Mouse (Mus musculus) hindbrain, embryonic 12.5 days (tissue): ENCODE measurements around the gene Nrxn1. TPM values are rescaled to one million over a fixed set of nuclear protein-coding genes. Genes with fewer than 3 reads are reported as not detected.

Experiments used
- ATAC-seq: fragments of 200-750 bp; cut with Nextera tagmentation; 2 replicates; pipeline ENCODE4 v1.8.0; 2017; ENCODE audit warnings: moderate TSS enrichment; ENCODE audit not compliant: low FRiP score
- H3K27ac ChIP-seq: fragments of 300-500 bp; sonication (generic); 2 replicates; pipeline ENCODE4 v1.5.1; 2016; ENCODE audit warnings: mild to moderate bottlenecking
- H3K27me3 ChIP-seq: fragments of 300-500 bp; sonication (generic); 2 replicates; pipeline ENCODE4 v1.6.1; 2016; ENCODE audit warnings: mild to moderate bottlenecking
- H3K36me3 ChIP-seq: fragments of 300-500 bp; sonication (generic); 2 replicates; pipeline ENCODE4 v1.6.1; 2016; ENCODE audit warnings: mild to moderate bottlenecking
- H3K4me1 ChIP-seq: fragments of 300-500 bp; sonication (generic); 2 replicates; pipeline ENCODE4 v1.6.1; 2016
- H3K4me2 ChIP-seq: fragments of 300-500 bp; sonication (generic); replicated peaks from 2 replicates; pipeline ENCODE4 v1.6.1; 2016; ENCODE audit warnings: mild to moderate bottlenecking
- H3K4me3 ChIP-seq: fragments of 300-500 bp; sonication (generic); 2 replicates; pipeline ENCODE4 v1.5.1; 2016; ENCODE audit warnings: mild to moderate bottlenecking
- H3K9ac ChIP-seq: fragments of 300-500 bp; sonication (generic); 2 replicates; pipeline ENCODE4 v1.6.1; 2016; ENCODE audit warnings: mild to moderate bottlenecking, moderate library complexity
- H3K9me3 ChIP-seq: fragments of 300-500 bp; sonication (generic); replicated peaks from 2 replicates; pipeline ENCODE4 v1.6.1; 2016; ENCODE audit warnings: mild to moderate bottlenecking
- WGBS: fragments of 180-500 bp; shearing (Covaris S2); methylation state at CpG from one replicate; pipeline ENCODE4 v1.1.7; 2016; 5-methylcytosine and 5-hydroxymethylcytosine counted together
- polyA plus RNA-seq: library from polyadenylated mRNA; unstranded; fragments of >200 nt; fragmentation: Nextera tagmentation; extraction: Ambion mirVana; gene quantifications from 2 replicates; pipeline ENCODE4 v1.2.1, GENCODE M21; 2016

Nrxn1 gene
- polyA plus RNA-seq, 1 experiment from 2014 or later: 48.8 TPM

DNA sequence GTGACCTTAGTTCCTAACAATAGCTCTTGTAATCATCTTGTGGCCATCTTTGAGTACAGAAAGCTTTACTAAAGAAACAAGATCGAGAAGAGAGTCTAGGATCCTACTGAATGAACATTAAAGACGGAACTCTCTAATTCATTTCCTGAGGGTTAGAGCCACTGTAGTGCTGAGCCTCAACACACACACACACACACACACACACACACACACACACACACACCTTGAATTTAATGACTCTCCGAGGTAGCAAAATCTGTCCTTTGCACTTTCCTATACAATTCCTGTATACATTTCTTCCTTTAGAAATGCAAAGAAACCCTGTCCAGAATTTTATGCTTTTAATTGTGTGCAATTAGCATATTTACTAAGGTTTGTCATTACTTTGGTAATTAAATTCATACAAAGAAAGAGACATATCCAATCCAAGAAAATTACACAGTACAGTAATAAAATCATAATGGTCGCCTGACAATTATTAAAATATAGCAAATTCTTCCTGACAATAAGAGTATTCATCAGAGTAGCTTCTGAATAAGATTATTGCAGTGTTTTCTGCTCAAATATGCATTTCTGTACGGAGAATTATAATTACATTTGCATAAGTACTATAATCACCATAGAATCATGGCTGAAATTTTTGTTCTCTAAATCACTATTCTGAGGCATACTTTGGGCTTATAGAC, 969.9 kb downstream of the Nrxn1 start:
- WGBS: 85% methylated on average over 5 of the region's 5 CpGs
- Histone ChIP-seq H3K27ac (no peak overlapping the region), H3K4me2 (no peak overlapping the region), H3K9me3 (no peaks in the 10 kb centered on the region), H3K36me3 (no peaks in the 10 kb centered on the region), H3K4me3 (no peak overlapping the region), H3K27me3 (no peaks in the 10 kb centered on the region), H3K4me1 (no peaks in the 10 kb centered on the region), H3K9ac (no peak overlapping the region)
- no peak for ATAC-seq

DNA sequence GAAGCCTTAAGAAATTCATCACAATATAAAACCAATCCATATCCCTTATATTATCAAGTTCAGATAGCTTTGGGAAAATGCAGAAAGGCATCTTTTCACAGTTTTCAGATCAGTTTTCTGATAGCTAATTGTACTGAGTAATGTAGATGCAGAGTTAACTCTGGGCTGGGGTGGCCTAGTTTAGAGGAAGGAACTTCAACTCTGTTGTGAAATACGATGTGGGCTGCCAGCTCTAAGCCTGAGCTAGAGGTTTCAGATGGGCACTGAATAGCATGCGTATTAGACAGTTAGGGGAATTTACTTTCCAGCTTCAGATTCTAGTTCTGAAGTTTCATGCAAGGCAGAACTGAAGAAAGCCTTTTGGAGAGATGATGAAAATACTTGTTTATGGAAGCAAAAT, 976.6 kb downstream of the Nrxn1 start:
- H3K9me3 ChIP-seq: no peaks in the 10 kb centered on the region
- H3K4me2 ChIP-seq: no peak overlapping the region
- H3K4me3 ChIP-seq: no peak overlapping the region
- no peak overlapping the region for H3K27ac ChIP-seq
- no peaks in the 10 kb centered on the region for H3K36me3 ChIP-seq
- no peaks in the 10 kb centered on the region for H3K4me1 ChIP-seq
- no peak for ATAC-seq
- no peaks in the 10 kb centered on the region for H3K27me3 ChIP-seq
- WGBS: 92% methylated on average over 2 of the region's 2 CpGs
- no peak overlapping the region for H3K9ac ChIP-seq

DNA sequence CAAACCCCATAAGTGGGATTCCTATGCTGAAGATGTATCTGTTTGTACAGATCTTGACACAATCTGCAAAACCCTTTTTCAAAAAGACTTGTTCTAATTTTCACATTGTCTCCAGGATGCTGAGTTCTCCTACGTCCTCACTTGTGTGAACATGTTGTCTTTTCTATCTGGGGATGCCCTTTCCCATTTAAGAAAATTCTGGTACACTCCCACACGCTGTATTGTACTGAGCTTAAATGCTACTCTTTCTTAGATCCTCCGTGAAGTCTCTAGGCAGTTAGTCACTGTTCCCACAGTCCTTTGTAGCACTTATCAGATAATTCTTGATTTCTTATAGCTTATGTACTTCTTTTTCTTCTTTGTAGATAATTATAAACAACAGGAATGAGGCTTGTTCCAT, 997.9 kb downstream of the Nrxn1 start:
- Histone ChIP-seq H3K36me3 (no peaks in the 10 kb centered on the region), H3K4me2 (no peak overlapping the region), H3K4me3 (no peak overlapping the region), H3K27ac (no peak overlapping the region), H3K9me3 (no peaks in the 10 kb centered on the region), H3K9ac (no peak overlapping the region), H3K4me1 (no peaks in the 10 kb centered on the region), H3K27me3 (no peaks in the 10 kb centered on the region)
- WGBS: 77% methylated on average over 3 of the region's 3 CpGs
- ATAC-seq: no peak

DNA sequence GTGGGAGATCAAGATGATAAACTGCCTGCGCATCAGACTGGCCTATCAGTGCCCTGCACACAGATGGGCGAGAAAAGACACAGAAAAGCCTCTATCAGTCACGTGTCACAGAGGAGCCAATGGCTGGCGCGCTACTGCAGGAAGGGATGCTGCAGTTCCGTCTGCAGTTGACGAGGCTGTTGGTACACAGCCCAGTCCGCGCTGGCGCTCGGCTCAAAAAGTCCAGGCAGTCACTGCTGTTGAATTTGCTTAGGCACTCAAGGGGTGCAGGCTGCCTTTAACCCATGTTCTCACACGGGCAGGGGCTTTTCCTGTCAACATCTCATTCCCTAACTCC, 1004.6 kb downstream of the Nrxn1 start:
- 0 out of 2 replicates have a peak, but pooled peaks cover 3% of the 10 kb centered on the region for H3K4me1 ChIP-seq
- peak overlapping the region; percentile 57 for H3K4me2 ChIP-seq
- H3K27me3 ChIP-seq: no peaks in the 10 kb centered on the region
- peak overlapping the region; percentile 33 for H3K4me3 ChIP-seq
- H3K9me3 ChIP-seq: no peaks in the 10 kb centered on the region
- H3K9ac ChIP-seq: peak overlapping the region; percentile 54; the same call in 1 of the 2 replicates
- H3K36me3 ChIP-seq: no peaks in the 10 kb centered on the region
- peak; percentile 100 for ATAC-seq
- peak overlapping the region; percentile 87 for H3K27ac ChIP-seq
- WGBS: 2% methylated on average over 12 of the region's 12 CpGs

DNA sequence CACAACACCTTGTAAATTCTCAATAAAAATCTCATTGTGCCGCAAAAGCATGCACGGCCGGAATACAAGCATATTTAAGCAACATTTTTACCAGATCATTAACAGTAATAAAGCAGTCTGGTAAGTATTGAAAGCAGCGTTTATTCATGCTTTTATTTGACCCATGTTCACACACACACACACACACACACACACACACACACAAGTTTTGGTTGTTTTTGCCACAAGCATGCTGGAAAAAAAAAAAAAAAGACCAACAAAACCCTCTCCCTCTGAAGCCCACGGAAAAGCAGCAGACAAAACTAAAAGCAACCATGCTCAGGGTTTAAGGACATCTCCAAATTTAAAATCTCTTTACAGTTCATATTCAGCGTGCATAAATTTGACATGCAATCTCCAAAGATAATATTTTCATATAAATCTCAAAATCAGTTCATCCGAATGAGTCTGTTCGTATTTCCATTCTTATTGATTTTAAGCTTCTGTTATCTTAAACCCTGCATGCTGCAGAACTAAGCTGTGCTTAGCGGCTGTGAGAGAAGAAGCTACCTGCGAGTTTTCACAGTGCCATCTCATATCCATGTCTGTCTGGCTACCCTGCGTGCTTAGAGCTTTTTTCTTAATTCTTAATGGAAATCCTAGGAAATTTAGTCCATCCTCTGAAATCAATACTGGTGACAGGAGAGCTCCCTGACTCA, 1005.1 kb downstream of the Nrxn1 start:
- H3K27me3 ChIP-seq: no peaks in the 10 kb centered on the region
- 49% methylated on average over 11 of the region's 11 CpGs for WGBS
- H3K4me2 ChIP-seq: peak overlapping the region; percentile 57
- H3K9ac ChIP-seq: peak overlapping the region; percentile 54; the same call in 1 of the 2 replicates
- no peaks in the 10 kb centered on the region for H3K36me3 ChIP-seq
- H3K4me1 ChIP-seq: 0 out of 2 replicates have a peak, but pooled peaks cover 3% of the 10 kb centered on the region
- peak overlapping the region; percentile 33 for H3K4me3 ChIP-seq
- H3K9me3 ChIP-seq: no peaks in the 10 kb centered on the region
- H3K27ac ChIP-seq: peak overlapping the region; percentile 87
- no peak; the same call in 1 of the 2 replicates for ATAC-seq

DNA sequence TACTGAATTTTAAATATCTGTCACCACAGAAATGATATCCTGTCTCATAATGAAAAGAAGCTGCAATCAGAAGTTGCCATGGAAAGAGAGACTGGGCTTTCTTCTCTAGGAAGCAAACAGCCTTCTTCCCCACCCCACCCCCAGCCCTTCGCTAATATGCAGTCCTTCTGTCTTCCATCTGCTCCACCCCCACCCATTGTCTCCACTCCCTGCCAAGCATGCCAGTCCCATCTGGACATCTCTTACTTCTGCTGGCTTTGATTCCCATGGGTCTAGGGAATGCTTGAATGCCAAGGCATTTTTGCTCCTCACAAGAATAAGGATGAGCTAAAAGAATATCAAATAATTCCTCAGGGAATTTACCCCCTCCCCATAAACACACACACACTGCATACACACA, 1006.0 kb downstream of the Nrxn1 start:
- no peaks in the 10 kb centered on the region for H3K27me3 ChIP-seq
- H3K4me3 ChIP-seq: no peak overlapping the region
- no peaks in the 10 kb centered on the region for H3K36me3 ChIP-seq
- peak overlapping the region; percentile 24 for H3K4me2 ChIP-seq
- no peaks in the 10 kb centered on the region for H3K9me3 ChIP-seq
- ATAC-seq: peak; percentile 91
- H3K4me1 ChIP-seq: 0 out of 2 replicates have a peak, but pooled peaks cover 3% of the 10 kb centered on the region
- H3K9ac ChIP-seq: no peak overlapping the region
- WGBS: 0% methylated on average over 1 of the region's 1 CpGs
- peak overlapping the region; percentile 79 for H3K27ac ChIP-seq

DNA sequence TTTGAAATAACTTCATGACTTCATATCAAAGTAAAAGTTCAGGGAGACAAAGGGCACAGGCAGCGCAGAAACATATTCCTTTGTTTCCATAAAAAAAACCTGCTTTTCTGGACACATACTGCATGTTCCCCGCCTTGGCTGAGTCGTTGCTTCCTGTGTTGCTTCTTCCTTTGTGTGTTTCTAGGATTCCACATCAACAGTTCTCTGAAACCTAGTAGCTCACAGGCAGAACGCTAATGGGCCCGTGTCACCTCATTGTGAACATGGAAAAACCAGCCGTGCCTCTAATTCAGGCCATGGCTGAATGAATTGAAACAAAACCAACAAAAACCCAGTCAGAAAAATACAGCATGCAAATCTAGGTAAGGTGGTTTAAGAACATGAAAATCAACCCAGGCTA, 1013.9 kb downstream of the Nrxn1 start:
- Histone ChIP-seq H3K27ac (peak overlapping the region; percentile 35; the same call in 1 of the 2 replicates), H3K27me3 (no peaks in the 10 kb centered on the region), H3K36me3 (no peaks in the 10 kb centered on the region), H3K4me1 (peaks cover 5% of the 10 kb centered on the region), H3K9me3 (no peaks in the 10 kb centered on the region), H3K4me2 (no peak overlapping the region), H3K4me3 (no peak overlapping the region), H3K9ac (no peak overlapping the region)
- WGBS: 37% methylated on average over 6 of the region's 6 CpGs
- peak; percentile 49; the same call in 1 of the 2 replicates for ATAC-seq

DNA sequence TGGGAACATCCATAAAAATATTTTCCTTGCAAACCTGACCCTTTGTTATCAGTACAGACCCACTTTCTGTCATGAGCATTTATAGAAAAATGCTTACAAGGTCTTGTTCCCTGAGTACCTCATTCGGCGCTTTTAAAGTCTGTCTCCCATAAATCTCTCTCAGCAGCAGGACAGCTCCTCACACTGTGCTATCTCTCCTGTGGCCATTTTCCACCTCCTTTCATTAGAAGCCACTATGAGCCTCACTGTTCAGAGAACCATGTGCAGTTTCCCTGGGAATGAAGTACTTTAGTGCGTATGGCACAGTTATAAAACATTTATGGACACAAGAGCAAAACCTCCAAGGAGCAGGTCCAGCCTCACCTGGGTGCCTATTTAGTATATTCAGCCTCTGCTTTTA, 1014.4 kb downstream of the Nrxn1 start:
- H3K4me3 ChIP-seq: no peak overlapping the region
- H3K27me3 ChIP-seq: no peaks in the 10 kb centered on the region
- 64% methylated on average over 3 of the region's 3 CpGs for WGBS
- H3K36me3 ChIP-seq: no peaks in the 10 kb centered on the region
- no peaks in the 10 kb centered on the region for H3K9me3 ChIP-seq
- H3K4me1 ChIP-seq: peaks cover 5% of the 10 kb centered on the region
- H3K4me2 ChIP-seq: no peak overlapping the region
- peak; percentile 41; the same call in 1 of the 2 replicates for ATAC-seq
- H3K9ac ChIP-seq: no peak overlapping the region
- peak overlapping the region; percentile 35; the same call in 1 of the 2 replicates for H3K27ac ChIP-seq

DNA sequence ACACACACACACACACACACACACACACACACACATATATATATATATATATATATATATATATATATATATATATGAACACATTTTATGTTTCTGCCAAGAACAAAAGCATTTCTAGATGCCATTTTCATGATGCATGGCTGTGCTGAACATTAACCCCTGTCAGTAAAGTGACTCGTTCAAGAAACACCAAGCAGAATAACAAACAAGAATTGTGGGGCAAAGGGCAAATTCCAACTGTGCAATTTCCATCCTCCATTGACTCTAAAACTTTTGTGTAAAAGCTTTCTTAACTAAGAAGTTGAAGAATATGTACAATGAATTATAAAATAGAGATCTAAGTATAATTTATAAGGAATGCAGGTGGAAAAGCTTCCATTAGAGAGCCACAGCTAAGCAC, 1030.0 kb downstream of the Nrxn1 start:
- no peak for ATAC-seq
- Histone ChIP-seq H3K36me3 (no peaks in the 10 kb centered on the region), H3K9ac (no peak overlapping the region), H3K4me2 (no peak overlapping the region), H3K27me3 (no peaks in the 10 kb centered on the region), H3K4me3 (no peak overlapping the region), H3K27ac (no peak overlapping the region), H3K9me3 (no peaks in the 10 kb centered on the region), H3K4me1 (peaks cover 8% of the 10 kb centered on the region; the same call in 1 of the 2 replicates)
- WGBS: 10% methylated on average over 1 of the region's 1 CpGs

DNA sequence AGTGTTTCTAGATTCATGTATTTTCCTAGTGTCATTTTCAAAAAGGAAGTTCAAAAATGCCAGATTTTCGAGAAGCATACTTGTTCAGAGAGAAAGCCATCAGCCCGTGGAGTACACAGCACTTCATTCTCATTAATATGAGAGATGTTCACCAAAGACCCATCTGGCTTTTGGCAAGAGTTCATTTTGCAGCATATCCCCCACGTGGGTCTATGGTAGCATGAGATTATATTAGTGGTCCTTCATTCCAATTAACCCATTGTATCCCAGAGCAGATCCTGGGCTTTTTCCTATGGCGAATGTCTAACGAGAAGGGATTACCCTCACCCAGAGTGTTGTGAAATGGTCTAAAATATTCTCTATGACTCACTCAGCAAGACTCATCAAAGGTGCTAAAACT, 1032.0 kb downstream of the Nrxn1 start:
- H3K4me2 ChIP-seq: no peak overlapping the region
- H3K4me3 ChIP-seq: no peak overlapping the region
- WGBS: 47% methylated on average over 5 of the region's 5 CpGs
- no peaks in the 10 kb centered on the region for H3K27me3 ChIP-seq
- peak; percentile 78 for ATAC-seq
- no peak overlapping the region for H3K27ac ChIP-seq
- H3K36me3 ChIP-seq: no peaks in the 10 kb centered on the region
- no peak overlapping the region for H3K9ac ChIP-seq
- H3K9me3 ChIP-seq: no peaks in the 10 kb centered on the region
- H3K4me1 ChIP-seq: peaks cover 8% of the 10 kb centered on the region; the same call in 1 of the 2 replicates

DNA sequence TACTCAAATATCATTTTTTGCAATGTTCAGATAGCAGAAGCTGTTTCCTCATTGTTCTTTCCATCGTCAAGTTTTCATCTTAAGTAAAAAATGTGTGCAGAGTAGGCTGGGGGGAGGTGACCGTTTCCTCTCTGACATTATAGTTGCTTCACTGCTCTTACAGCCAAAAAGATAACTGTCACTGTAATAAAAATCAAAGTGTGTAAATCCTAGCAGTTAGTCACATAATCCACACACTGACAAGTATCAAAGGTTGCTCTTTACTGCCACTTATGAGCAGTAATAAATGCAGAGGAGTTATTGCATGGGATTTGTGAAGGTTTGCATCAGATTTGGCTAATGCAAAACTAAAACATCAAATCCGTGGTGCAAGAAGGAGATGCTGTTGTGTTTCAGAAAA, 1032.7 kb downstream of the Nrxn1 start:
- Histone ChIP-seq H3K9me3 (no peaks in the 10 kb centered on the region), H3K27me3 (no peaks in the 10 kb centered on the region), H3K4me2 (no peak overlapping the region), H3K4me1 (peaks cover 8% of the 10 kb centered on the region; the same call in 1 of the 2 replicates), H3K4me3 (no peak overlapping the region), H3K9ac (no peak overlapping the region), H3K36me3 (no peaks in the 10 kb centered on the region), H3K27ac (peak overlapping the region; percentile 52)
- no peak for ATAC-seq
- WGBS: 65% methylated on average over 3 of the region's 3 CpGs

DNA sequence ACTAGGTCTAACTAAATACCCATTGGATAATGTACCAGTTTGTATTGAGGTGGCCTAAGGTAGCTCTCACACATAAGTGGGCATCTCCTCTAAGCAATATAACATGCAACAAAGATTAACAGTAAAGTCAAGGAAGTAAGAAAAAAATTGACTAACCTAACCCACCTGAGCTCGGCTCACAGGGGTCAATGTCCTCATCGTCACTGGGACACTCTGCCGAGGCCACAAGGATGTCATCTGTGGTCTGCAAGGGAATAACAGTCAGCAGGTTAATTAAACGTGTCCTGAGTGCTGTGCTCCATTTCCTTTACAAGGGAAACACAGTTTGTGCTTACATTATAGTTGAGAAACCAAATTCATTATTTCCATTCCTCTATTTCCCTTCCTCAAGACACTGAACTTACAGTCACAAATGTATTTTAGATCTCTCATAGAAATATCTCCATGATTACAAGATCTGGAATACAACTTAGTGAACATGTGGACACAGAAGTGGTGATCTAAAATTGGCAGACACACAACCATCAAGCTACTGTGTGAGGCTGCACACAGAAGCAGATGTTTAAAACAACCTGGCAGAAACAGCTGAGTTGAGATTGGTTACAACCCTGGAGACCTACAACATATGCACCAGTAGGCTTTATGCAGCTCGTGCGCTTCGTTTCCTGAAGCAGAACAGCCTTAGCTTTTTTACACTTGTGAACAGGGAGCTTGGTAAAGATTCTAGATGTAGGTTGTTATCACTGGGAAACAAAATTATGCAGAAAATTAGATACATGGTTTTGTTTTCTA, 1033.4 kb downstream of the Nrxn1 start:
- no peak overlapping the region for H3K9ac ChIP-seq
- ATAC-seq: no peak
- no peaks in the 10 kb centered on the region for H3K27me3 ChIP-seq
- peaks cover 8% of the 10 kb centered on the region; the same call in 1 of the 2 replicates for H3K4me1 ChIP-seq
- 59% methylated on average over 7 of the region's 7 CpGs for WGBS
- no peak overlapping the region for H3K27ac ChIP-seq
- H3K4me2 ChIP-seq: no peak overlapping the region
- no peaks in the 10 kb centered on the region for H3K9me3 ChIP-seq
- H3K4me3 ChIP-seq: no peak overlapping the region
- H3K36me3 ChIP-seq: no peaks in the 10 kb centered on the region
